Mouse (Mus musculus) C2C12 (cell line): ENCODE results near the gene Myom1. TPM values are rescaled to one million over a fixed set of nuclear protein-coding genes. Genes with fewer than 3 reads are reported as not detected.

Experiments
- H3K27me3 ChIP-seq: one replicate; pipeline ENCODE4 v1.6.1; 2011; ENCODE audit not compliant: control insufficient read depth, insufficient read depth, insufficient read length
- H3K36me3 ChIP-seq: one replicate; pipeline ENCODE4 v1.6.1; 2011; ENCODE audit not compliant: control insufficient read depth, insufficient read depth
- H3K4me3 ChIP-seq: one replicate; pipeline ENCODE4 v1.5.1; 2011; ENCODE audit warnings: mild to moderate bottlenecking, control low read depth; ENCODE audit not compliant: poor library complexity, insufficient read depth, severe bottlenecking
- H3K79me2 ChIP-seq: one replicate; pipeline ENCODE4 v1.6.1; 2011; ENCODE audit not compliant: control insufficient read depth, insufficient read depth
- H3K79me3 ChIP-seq: one replicate; pipeline ENCODE4 v1.6.1; 2011; ENCODE audit warnings: low read depth, control low read depth
- H3ac ChIP-seq: one replicate; pipeline ENCODE3; 2011; ENCODE audit warnings: low read depth; ENCODE audit not compliant: control insufficient read depth, insufficient read length
- CEBPB ChIP-seq: IDR thresholded peaks from one replicate; pipeline ENCODE4 v1.6.1; 2011; ENCODE audit warnings: low read depth, mild to moderate bottlenecking, control low read depth, moderate library complexity
- CTCF ChIP-seq: IDR thresholded peaks from one replicate; pipeline ENCODE4 v1.5.1; 2011; ENCODE audit not compliant: control insufficient read depth, insufficient read depth, insufficient read length
- FOSL1 ChIP-seq: IDR thresholded peaks from one replicate; pipeline ENCODE4 v1.8.0; 2011; ENCODE audit warnings: mild to moderate bottlenecking, low read length; ENCODE audit not compliant: poor library complexity, insufficient read depth, severe bottlenecking
- MAX ChIP-seq: IDR thresholded peaks from one replicate; pipeline ENCODE4 v1.6.1; 2011; ENCODE audit warnings: mild to moderate bottlenecking, control low read depth
- MYOD1 ChIP-seq: IDR thresholded peaks from one replicate; pipeline ENCODE4 v1.6.1; 2011; ENCODE audit warnings: low read depth; ENCODE audit not compliant: control insufficient read depth, insufficient read length
- MYOG ChIP-seq: IDR thresholded peaks from one replicate; pipeline ENCODE4 v1.6.1; 2011; ENCODE audit not compliant: control insufficient read depth, insufficient read length; ENCODE audit errors: extremely low read depth
- USF1 ChIP-seq: IDR thresholded peaks from one replicate; pipeline ENCODE4 v1.6.1; 2011; ENCODE audit warnings: low read depth, mild to moderate bottlenecking, control low read depth, moderate library complexity
- polyA plus RNA-seq: library from polyadenylated mRNA; unstranded; fragments of >200 nt; fragmentation: generic; extraction: Trizol; gene quantifications from one replicate; pipeline ENCODE4 v1.2.1, GENCODE M21; 2012; ENCODE audit warnings: missing spikeins

Myom1 gene
- polyA plus RNA-seq, 1 experiment, result 0.35 TPM

DNA sequence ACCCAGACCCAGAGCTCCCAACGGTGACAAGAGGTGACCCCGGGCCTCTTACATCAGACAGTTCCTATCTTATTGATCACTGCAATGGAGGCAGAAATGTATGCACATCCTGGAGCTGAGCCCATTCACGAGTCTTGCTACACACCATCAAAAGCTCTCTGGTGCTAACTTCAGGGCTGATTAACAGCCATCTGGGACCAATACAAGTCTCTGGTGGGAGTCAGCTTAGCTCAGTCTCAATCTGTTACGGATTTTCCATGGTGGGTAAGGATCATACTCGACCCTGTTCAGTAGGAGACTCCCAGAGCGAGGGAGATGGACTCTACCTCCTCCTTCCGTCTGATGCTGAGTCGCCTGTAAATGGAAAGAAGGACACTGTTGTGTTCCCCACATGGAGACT, 157.3 kb downstream of the Myom1 start:
- TF ChIP-seq CTCF (no peak), USF1 (no peak), MYOD1 (no peak), MYOG (no peak), MAX (no peak), CEBPB (no peak), FOSL1 (no peak)
- Histone ChIP-seq H3K79me2 (no peaks in the 10 kb centered on the region), H3K79me3 (no peaks in the 10 kb centered on the region), H3ac (no peak overlapping the region), H3K36me3 (no peaks in the 10 kb centered on the region), H3K4me3 (no peak overlapping the region), H3K27me3 (no peaks in the 10 kb centered on the region)

DNA sequence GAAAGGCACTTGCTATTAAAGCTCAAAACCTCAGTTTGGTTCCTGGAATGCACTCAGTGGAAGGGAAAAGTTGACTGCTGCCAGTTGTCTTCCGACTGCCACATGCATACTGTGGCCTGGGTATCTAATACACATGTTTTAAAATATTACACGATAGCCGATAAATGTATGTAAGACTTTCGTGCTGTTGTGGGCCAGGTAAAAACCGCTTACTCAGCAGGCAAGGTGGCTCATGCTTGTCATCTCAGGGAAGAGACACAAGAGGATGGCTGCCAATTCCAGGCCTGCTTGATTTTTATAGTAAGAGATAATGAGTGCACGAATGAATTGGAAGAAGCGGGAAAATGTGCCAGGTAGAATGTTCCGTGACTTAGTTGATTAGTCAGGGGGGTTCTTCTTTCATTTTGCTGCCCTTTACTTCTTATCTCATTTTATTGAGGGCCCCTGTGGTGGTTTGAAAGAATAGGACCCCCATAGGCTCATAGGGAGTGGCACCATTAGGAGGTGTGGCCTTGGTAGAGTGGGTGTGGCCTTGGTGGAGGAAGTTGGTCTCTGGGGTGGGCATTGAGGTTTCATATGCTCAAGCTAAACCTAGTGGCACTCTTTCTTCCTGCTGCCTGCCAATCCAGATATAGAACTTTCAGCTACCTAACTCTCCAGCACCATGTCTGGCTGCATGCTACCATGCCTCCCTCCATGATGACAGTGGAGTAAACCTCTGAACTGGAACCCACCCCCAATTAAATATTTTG, 158.0 kb downstream of the Myom1 start:
- no peak overlapping the region for H3ac ChIP-seq
- no peak overlapping the region for H3K4me3 ChIP-seq
- H3K27me3 ChIP-seq, result no peaks in the 10 kb centered on the region
- H3K79me2 ChIP-seq, result no peaks in the 10 kb centered on the region
- no peaks in the 10 kb centered on the region for H3K36me3 ChIP-seq
- TF ChIP-seq MYOG, result no peak
- TF ChIP-seq FOSL1, result no peak
- TF ChIP-seq CTCF, result no peak
- no peaks in the 10 kb centered on the region for H3K79me3 ChIP-seq

DNA sequence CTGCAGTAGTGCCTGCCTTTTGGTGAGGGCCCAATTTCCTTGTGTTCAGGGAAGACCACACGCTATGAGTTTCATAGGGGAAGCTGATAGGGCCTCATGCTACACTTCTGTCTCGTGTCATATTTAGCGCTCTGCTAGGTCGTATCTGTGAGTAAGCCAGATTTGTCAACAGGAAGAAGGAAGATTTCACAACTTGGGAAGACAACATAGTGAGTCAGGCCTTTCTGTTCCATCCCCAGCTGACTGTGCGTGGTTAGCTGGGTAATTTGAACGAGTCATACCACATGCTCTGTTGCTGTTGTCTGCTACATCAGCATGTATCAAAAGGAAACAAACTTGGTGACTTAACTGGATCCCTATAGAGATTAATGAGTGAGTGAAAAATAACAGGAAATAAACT, 162.6 kb downstream of the Myom1 start:
- no peaks in the 10 kb centered on the region for H3K79me3 ChIP-seq
- TF ChIP-seq USF1 (peak; percentile 29), MYOD1 (peak; percentile 18), CEBPB (peak; percentile 97), CTCF (no peak), MAX (peak; percentile 91), FOSL1 (peak; percentile 82)
- H3ac ChIP-seq, result no peak overlapping the region
- no peaks in the 10 kb centered on the region for H3K79me2 ChIP-seq
- H3K27me3 ChIP-seq, result no peaks in the 10 kb centered on the region
- H3K4me3 ChIP-seq, result no peak overlapping the region
- no peaks in the 10 kb centered on the region for H3K36me3 ChIP-seq

DNA sequence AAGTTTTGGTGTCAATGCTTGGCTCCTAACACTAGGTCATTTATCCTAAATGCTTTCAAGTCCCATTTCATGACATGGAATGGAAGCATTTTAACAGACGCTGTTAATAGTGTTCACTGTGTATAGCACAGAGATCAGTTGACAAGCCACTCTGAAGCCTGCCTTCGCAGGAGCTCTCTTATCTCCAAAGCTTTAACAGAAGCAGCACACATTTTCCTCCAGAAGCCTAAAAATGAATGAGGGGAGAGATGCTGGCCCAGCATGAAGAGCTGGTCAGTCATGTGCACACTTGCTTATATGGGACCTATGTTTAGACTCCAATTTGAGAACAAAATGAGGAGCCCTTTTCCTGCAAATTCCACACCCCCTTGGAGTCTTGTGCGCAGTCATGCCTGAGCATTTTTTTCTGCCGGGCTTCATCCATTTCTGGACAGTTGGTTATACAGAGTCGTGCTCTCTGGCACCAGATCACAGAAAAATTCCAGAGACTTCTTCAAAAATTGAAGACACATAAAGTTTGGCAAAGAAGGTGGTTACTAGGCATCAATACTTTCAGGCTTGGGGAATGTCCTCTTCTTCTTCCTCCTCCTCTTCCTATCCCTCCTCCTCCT, 165.9 kb downstream of the Myom1 start:
- Histone ChIP-seq H3ac (no peak overlapping the region), H3K4me3 (no peak overlapping the region), H3K79me3 (no peaks in the 10 kb centered on the region), H3K79me2 (no peaks in the 10 kb centered on the region), H3K27me3 (no peaks in the 10 kb centered on the region), H3K36me3 (no peaks in the 10 kb centered on the region)
- TF ChIP-seq CEBPB (no peak), MAX (no peak), USF1 (no peak), CTCF (no peak), FOSL1 (no peak), MYOG (no peak), MYOD1 (no peak)

DNA sequence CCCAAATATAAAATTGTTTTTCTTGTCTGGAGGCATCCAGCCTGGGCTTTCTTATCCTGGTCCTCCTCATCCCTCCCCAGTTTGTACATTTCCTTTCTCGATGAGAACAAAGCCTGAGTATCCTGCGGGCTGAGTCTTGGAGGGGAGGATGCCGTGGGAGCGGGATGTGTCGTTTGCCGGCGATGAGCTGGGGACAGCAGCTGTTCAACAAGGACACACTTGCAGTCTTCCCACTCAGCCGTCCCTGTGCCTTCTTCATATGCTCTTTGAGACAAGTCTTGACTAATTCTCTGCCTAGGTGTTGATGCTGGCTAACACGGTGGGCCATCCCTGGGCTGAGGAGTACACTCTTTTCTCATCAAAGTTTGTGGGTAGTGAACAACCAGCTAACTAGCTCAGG, 166.4 kb downstream of the Myom1 start:
- TF ChIP-seq MYOG (no peak), USF1 (no peak), MYOD1 (no peak), FOSL1 (no peak), CTCF (no peak), CEBPB (no peak), MAX (no peak)
- no peak overlapping the region for H3K4me3 ChIP-seq
- H3K36me3 ChIP-seq, result no peaks in the 10 kb centered on the region
- H3K27me3 ChIP-seq, result no peaks in the 10 kb centered on the region
- H3ac ChIP-seq, result no peak overlapping the region
- H3K79me3 ChIP-seq, result no peaks in the 10 kb centered on the region
- no peaks in the 10 kb centered on the region for H3K79me2 ChIP-seq

DNA sequence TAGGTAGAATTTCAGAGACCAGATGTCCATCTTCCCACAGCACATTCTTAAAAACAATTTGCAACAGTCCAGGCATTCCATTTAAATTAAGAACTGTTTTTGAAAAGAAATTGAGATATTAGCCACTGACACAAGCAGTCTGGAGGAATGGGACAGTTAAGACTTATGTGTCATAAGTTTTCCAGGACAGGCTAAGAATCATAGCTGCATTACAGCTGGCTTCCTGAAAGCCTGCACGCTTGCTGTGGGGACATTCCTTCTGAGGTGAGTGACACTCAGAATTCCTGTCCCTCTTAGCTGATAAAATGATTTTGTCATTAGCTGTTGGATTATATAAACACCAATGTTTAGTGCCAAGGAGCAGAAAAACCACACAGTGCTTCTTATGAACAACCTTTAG, 167.2 kb downstream of the Myom1 start:
- Histone ChIP-seq H3K36me3 (no peaks in the 10 kb centered on the region), H3K27me3 (no peaks in the 10 kb centered on the region), H3K79me3 (no peaks in the 10 kb centered on the region), H3K4me3 (no peak overlapping the region), H3ac (no peak overlapping the region), H3K79me2 (no peaks in the 10 kb centered on the region)
- TF ChIP-seq MYOG (no peak), MAX (no peak)
